In genomic region chr12:98280996-98281395, GRCm38 (mm10) we compare ENCODE assay signal across 21 mouse cellular contexts. TPM values are rescaled to one million over a fixed set of nuclear protein-coding genes. Genes with fewer than 3 reads are reported as not detected.
"Had no signal": no experiment of that assay in that cellular context is flagged by ENCODE, and none has a peak within 500 bp of the region (broad histone marks: within the 10 kb centered on the region; RNA-seq: fewer than 3 reads in every experiment).

No protein-coding gene starts in this region.

- DNase-seq: gastrocnemius, postnatal 36 days; kidney, adult 11 months; liver, embryonic 13.5 days had no signal

- H3K9me3 ChIP-seq: heart, embryonic 13.5 days; heart, embryonic 15.5 days; hindbrain, embryonic 13.5 days; hindbrain, embryonic 15.5 days; kidney, embryonic 15.5 days; limb, embryonic 10.5 days; limb, embryonic 12.5 days; liver, embryonic 13.5 days; liver, embryonic 15.5 days had no signal

- ATAC-seq: intestine, embryonic 16.5 days had no signal

- H3K27me3 ChIP-seq: heart, embryonic 13.5 days; heart, embryonic 15.5 days; hindbrain, embryonic 13.5 days; hindbrain, embryonic 15.5 days; kidney, embryonic 15.5 days; limb, embryonic 12.5 days; liver, embryonic 13.5 days; liver, embryonic 15.5 days had no signal

- H3K9ac ChIP-seq: heart, embryonic 13.5 days; heart, embryonic 15.5 days; hindbrain, embryonic 13.5 days; hindbrain, embryonic 15.5 days; kidney, embryonic 15.5 days; limb, embryonic 12.5 days; liver, embryonic 13.5 days; liver, embryonic 15.5 days had no signal

- H3K27ac ChIP-seq: heart, adult 2 months; heart, embryonic 13.5 days; heart, embryonic 15.5 days; hindbrain, embryonic 13.5 days; hindbrain, embryonic 15.5 days; hindbrain, postnatal 0 days; kidney, embryonic 15.5 days; kidney, postnatal 0 days; limb, embryonic 10.5 days; limb, embryonic 12.5 days; liver, embryonic 13.5 days; liver, embryonic 15.5 days had no signal

- H3K36me3 ChIP-seq: heart, embryonic 13.5 days; heart, embryonic 15.5 days; hindbrain, embryonic 13.5 days; hindbrain, embryonic 15.5 days; kidney, embryonic 15.5 days; limb, embryonic 10.5 days; limb, embryonic 12.5 days; liver, embryonic 13.5 days; liver, embryonic 15.5 days had no signal

- H3K4me3 ChIP-seq: heart, adult 2 months; heart, embryonic 13.5 days; heart, embryonic 15.5 days; hindbrain, embryonic 13.5 days; hindbrain, embryonic 15.5 days; kidney, embryonic 15.5 days; limb, embryonic 10.5 days; limb, embryonic 12.5 days; liver, embryonic 13.5 days; liver, embryonic 15.5 days had no signal

- H3K4me2 ChIP-seq: heart, embryonic 11.5 days; heart, embryonic 13.5 days; heart, embryonic 15.5 days; hindbrain, embryonic 13.5 days; hindbrain, embryonic 15.5 days; kidney, embryonic 15.5 days; limb, embryonic 12.5 days; liver, embryonic 11.5 days; liver, embryonic 13.5 days; liver, embryonic 15.5 days had no signal

- H3K4me1 ChIP-seq: hindbrain, embryonic 13.5 days; hindbrain, embryonic 15.5 days; kidney, embryonic 15.5 days; limb, embryonic 10.5 days; limb, embryonic 12.5 days; liver, embryonic 13.5 days; liver, embryonic 15.5 days had no signal

RNA-seq across cellular contexts. Expression of gene Gpr65, which starts 12.6 kb away (rescaled TPM):
- total RNA-seq: layer of hippocampus, adult 18-20 months; layer of hippocampus, postnatal 36 days; left cerebral cortex, adult 18-20 months; left cerebral cortex, postnatal 14 days had no signal
